Mouse (Mus musculus): ENCODE data around the gene Prmt1. TPM values are rescaled to one million over a fixed set of nuclear protein-coding genes. Genes with fewer than 3 reads are reported as not detected.
A peak's percentile ranks its signal among the peaks of the same experiment; 100 is the strongest.

The Prmt1 gene
- total RNA-seq, 1 experiment from 2014 or later, result 185 TPM

DNA sequence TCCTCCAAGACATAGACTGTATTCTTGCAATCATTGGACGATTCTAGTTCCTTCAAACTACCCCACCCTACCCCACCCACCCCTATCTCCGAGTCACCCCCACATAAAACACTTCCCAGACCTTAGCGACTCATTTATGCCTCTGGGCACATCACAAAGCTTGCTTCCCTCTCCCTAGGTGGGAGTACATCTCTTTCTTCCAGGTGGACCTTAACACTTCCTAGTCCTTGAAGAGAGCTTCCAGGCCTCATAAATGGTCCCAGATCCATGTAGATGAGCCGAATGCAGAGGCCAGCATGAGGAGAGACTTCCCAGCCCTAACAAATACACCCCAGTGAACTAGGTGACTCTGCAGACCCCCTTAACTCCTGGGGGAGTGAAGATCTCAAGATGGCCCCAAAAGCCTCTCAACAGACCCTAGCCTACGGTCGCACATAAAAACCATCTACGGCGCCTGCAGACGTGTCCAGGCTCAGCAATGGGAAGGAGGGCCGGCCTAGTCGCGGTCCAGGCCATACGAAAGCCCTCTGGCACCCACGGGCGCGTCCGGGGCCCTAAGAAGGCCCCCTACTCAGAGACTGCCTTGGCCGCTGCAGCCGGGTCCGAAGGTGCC is 29.1 kb upstream of the Prmt1 start:
- no peak for ATAC-seq (replicated peaks in 1 of 2; ENCODE audit: insufficient read depth in 1 of 2, low FRiP score in 2 of 2, low TSS enrichment in 1 of 2, low read depth in 1 of 2, poor library complexity in 2 of 2, severe bottlenecking in 2 of 2)

DNA sequence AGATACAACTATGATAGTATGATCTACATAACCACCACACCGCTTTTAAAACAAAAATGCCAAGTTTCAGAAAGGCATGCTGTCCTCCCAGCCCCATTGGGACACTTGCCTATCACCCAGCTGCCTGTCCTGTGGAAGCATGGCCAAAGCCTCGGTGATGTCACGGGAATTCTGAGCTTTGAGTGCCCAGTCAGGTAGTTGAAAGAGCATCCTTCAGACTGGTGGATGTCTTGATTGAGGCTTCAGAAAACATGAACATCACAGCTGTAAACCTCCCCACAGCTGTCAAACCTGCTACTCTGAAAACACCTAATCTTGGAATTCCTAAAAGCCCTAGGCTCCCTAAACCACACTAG is 27.7 kb upstream of the Prmt1 start:
- no peak for ATAC-seq (replicated peaks in 1 of 2; ENCODE audit: insufficient read depth in 1 of 2, low FRiP score in 2 of 2, low TSS enrichment in 1 of 2, low read depth in 1 of 2, poor library complexity in 2 of 2, severe bottlenecking in 2 of 2)

DNA sequence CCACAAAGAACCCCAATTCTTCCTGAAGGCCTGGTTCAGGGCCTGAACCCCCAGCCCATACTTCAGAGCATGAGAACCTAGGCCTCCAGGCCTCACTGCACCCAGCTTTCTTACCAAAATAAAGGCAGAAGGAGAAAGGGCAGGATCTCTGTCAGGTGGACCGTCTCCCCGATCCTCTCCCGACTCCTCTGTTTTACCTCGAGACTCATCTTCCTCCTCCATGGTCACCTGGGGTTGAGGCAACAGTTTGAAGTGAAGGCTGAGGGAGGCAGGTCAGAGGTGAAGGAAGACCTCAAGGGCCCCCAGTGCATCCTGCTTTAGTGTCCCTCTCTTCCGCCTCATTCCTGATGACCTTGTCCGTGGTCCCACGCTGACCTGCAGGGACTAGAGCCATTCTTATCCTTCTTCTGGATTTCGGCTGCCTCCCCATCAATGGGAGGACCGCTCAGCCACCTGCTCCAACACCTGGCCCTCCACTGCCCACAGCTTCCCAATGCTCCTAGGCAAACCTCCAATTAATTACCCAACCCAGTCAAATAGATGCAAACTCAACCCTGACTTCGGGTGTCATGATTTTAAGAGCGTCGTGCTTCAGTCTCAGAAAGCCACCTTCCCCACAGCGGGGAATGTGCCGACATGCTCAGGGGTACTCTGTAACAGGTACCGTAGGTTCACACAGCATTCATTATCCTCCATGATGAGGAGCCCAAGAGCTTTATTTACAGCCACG is 27.2 kb upstream of the Prmt1 start:
- ATAC-seq (replicated peaks in 1 of 2; ENCODE audit: insufficient read depth in 1 of 2, low FRiP score in 2 of 2, low TSS enrichment in 1 of 2, low read depth in 1 of 2, poor library complexity in 2 of 2, severe bottlenecking in 2 of 2), result no peak

DNA sequence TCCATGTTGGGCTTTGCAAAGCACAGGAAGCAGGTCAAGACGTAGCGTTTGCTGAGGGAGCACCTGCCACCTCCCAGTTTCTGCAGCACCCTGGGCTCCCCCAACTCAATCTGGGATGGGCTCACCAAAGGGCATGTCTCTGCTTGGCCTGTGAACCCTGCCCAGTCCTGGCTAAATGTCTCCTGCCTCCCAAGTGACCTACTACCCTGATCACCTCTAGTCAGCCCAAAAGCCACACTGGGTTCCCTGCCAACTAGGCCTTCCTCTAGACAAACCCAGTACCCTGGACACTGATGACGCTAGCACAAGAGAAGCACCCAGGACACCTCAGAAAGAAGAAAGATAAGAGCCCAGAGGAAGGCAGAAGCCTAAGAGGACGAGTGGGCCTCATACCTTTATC is 26.5 kb upstream of the Prmt1 start:
- no peak for ATAC-seq (replicated peaks in 1 of 2; ENCODE audit: insufficient read depth in 1 of 2, low FRiP score in 2 of 2, low TSS enrichment in 1 of 2, low read depth in 1 of 2, poor library complexity in 2 of 2, severe bottlenecking in 2 of 2)

DNA sequence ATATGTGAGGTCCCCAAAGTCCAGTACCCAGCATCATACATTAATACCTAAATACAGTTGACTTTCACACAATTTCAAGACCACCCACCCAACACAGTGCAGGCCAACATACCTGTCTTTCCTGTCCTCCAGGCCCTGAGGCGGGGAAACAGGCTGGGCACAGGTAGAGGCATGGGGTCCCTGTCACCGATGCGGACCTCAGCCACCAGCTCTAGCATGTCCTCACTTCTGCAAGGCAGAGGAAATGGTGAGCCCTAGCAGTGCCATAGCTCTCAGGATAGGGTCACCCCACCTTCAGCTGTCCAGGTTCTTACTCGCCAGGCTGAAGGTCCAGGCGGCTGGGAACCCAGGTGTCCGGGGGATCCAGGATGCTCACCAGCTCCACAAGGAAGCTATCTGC is 25.6 kb upstream of the Prmt1 start:
- no peak for ATAC-seq (replicated peaks in 1 of 2; ENCODE audit: insufficient read depth in 1 of 2, low FRiP score in 2 of 2, low TSS enrichment in 1 of 2, low read depth in 1 of 2, poor library complexity in 2 of 2, severe bottlenecking in 2 of 2)

DNA sequence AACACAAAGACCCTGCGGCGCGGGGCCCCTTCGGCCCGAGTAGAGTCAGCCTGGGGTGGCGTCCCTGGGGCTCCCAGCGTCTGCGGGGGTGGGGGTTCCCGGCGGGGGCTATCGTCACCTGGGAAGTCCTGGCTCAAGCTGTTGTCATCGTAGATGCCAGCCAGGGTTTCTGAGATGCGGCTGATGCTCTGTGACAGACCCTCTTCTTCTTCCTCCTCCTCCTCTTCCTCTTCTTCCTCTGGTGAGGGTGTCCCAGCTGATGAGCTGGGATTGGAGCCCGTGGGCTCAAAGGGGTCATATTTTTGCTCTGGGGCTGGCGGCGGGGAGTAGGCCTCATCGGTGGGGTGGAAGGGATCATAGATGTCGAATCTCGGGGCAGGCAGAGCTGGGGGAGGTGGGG is 22.0 kb upstream of the Prmt1 start:
- no peak for ATAC-seq (replicated peaks in 1 of 2; ENCODE audit: insufficient read depth in 1 of 2, low FRiP score in 2 of 2, low TSS enrichment in 1 of 2, low read depth in 1 of 2, poor library complexity in 2 of 2, severe bottlenecking in 2 of 2)

DNA sequence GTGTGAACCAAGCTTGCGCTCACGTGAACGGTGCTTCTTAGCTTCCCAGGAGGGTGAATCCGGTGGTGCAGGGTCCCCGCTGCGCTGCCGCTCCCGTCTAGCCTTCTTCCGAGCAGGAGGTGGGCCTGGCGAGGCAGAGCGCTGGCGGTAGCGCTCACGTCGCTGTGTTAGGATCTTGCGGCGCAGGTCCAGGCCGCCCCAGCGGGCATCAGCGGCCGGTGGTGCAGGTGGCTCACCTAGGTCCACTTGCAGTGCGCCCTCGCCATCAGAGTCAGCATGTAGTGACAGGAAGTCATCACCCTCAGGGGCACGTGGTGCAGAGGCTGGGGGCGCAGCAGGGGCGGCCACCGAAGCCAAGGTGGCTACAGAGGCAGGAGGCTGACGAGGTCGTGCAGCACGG is 21.5 kb upstream of the Prmt1 start:
- ATAC-seq (replicated peaks in 1 of 2; ENCODE audit: insufficient read depth in 1 of 2, low FRiP score in 2 of 2, low TSS enrichment in 1 of 2, low read depth in 1 of 2, poor library complexity in 2 of 2, severe bottlenecking in 2 of 2), result no peak

DNA sequence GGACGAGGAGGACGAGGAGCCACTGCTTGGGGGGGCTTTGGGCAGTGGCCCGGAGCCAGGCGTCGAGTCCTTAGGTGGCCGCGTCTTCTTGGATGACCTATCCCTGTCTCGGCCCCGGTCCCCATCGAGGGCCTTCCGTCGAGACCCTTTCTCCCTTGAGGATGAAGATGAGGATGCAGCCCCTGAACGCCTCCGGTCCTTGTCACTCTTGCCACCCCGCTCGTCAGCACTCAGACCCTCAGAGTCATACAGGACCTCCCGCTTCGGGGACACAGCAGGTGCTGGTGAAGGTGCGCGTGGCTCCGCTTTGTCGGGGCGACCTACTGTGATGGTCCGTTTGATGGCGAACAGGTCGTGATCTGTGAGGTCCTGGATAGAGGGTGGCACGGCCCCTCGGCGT is 20.8 kb upstream of the Prmt1 start:
- no peak for ATAC-seq (replicated peaks in 1 of 2; ENCODE audit: insufficient read depth in 1 of 2, low FRiP score in 2 of 2, low TSS enrichment in 1 of 2, low read depth in 1 of 2, poor library complexity in 2 of 2, severe bottlenecking in 2 of 2)

DNA sequence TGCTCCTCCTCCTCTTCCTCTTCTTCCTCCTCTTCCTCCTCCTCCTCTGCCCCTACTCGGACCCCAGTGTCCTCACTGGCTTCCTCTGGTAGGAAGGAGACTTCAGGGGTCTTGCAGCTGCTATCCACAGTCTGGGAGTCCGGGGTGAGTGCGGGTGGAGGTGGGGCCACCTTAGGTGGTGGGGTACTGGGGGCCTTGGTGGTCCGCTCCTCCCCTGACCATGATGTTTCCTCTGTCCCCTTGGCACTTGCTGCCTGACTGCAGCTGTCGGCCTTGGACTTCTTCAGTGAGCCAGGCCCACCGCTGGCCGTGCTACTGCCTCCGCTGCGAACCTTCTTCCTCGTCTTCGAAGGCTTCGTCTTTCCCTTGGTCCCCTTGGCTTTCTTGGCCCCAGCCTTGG is 20.1 kb upstream of the Prmt1 start:
- ATAC-seq (replicated peaks in 1 of 2; ENCODE audit: insufficient read depth in 1 of 2, low FRiP score in 2 of 2, low TSS enrichment in 1 of 2, low read depth in 1 of 2, poor library complexity in 2 of 2, severe bottlenecking in 2 of 2), result no peak

DNA sequence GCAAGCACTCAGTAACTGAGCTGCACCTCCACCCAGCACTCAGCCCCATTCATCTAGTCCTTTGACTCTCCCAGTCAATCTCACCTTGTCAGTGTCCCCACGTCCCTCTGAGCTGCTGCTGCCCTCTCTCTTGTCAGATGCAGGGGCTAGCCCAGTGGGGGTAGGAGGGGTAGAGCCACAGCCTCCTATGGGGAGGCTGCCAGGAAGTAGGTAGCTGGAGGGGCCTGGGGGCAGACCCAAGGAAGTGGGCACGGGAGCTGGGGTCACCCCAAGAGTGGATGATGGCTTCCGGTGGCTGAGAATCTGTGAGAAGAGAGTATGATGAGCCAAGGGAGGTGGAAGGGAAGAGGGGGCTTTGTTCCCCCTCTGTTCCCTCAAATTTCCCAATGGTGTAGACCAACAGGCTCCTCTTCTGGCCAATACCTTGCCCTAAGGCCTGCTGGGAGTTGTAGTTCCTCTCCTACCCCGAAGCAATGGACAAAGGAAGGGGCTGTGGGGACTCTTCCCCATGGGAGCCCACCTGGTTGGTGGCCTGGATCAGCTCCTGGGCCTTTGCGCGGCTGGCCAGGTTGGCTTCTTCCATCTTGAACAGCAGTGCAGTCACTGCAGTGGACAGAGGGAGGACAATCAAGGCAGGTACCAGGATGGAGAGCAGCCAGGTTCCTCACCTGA is 19.1 kb upstream of the Prmt1 start:
- ATAC-seq (replicated peaks in 1 of 2; ENCODE audit: insufficient read depth in 1 of 2, low FRiP score in 2 of 2, low TSS enrichment in 1 of 2, low read depth in 1 of 2, poor library complexity in 2 of 2, severe bottlenecking in 2 of 2), result no peak

DNA sequence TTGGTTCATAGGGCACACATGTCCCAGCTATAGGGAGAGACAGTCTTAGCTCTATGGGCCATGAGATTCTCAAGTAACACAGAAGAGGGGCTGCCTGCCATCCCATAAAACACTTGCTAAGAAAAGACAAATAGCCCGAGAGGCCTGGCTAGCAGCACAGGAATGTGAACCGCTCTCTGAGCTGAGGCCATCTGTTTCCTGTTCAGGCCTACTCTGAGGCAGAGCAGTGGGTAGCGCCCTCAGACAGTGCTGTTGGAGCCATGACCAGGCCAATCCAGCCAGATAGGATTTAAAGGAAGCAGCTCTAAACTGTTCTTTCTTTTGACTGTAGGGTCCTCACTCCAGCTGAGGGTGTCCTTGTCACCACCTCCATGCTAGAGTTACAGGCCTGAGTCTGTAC is 18.2 kb upstream of the Prmt1 start:
- peak; percentile 56 to 79 for ATAC-seq (replicated peaks in 1 of 2; ENCODE audit: insufficient read depth in 1 of 2, low FRiP score in 2 of 2, low TSS enrichment in 1 of 2, low read depth in 1 of 2, poor library complexity in 2 of 2, severe bottlenecking in 2 of 2)

DNA sequence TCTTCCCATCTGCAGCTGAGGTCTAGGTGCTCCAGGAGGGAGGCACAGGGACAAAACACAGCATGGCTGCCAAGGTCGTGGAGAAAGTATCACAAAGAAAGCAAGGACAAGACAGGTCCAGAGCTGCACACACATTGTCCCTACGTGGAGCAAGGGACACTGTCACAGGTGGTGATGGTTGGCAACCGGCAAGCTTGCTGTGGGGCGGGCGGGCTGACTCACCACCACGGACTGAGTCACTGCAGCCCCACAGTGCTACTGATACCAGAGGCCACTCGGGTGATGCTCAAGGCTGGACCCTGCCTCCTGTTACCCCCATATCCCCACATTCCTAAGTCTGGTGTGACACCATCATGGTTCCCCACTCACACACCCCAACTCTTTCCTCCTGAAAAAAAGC is 16.1 kb upstream of the Prmt1 start:
- ATAC-seq (replicated peaks in 1 of 2; ENCODE audit: insufficient read depth in 1 of 2, low FRiP score in 2 of 2, low TSS enrichment in 1 of 2, low read depth in 1 of 2, poor library complexity in 2 of 2, severe bottlenecking in 2 of 2), result no peak

DNA sequence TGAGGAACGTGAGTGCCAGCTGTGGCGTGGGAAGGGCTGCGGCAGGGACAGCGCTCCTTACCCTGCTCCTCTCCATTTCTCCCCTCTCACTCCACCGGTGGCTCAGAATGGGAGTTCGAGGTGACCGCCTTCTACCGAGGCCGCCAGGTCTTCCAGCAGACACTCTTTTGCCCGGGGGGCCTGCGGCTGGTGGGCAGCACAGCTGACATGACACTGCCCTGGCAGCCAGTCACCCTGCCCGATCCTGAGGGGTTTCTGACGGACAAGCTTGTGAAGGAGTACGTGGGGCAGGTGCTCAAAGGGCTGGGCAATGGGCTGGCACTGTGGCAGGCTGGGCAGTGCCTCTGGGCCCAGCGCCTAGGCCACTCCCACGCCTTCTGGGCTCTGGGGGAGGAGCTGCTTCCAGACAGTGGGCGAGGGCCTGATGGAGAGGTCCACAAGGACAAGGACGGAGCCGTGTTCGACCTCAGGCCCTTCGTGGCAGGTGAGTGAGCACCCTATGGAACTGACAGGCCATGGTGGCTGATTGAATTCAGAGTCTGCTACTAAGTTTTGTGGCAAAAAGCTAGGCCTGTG is 14.3 kb upstream of the Prmt1 start:
- no peak for ATAC-seq (replicated peaks in 1 of 2; ENCODE audit: insufficient read depth in 1 of 2, low FRiP score in 2 of 2, low TSS enrichment in 1 of 2, low read depth in 1 of 2, poor library complexity in 2 of 2, severe bottlenecking in 2 of 2)

DNA sequence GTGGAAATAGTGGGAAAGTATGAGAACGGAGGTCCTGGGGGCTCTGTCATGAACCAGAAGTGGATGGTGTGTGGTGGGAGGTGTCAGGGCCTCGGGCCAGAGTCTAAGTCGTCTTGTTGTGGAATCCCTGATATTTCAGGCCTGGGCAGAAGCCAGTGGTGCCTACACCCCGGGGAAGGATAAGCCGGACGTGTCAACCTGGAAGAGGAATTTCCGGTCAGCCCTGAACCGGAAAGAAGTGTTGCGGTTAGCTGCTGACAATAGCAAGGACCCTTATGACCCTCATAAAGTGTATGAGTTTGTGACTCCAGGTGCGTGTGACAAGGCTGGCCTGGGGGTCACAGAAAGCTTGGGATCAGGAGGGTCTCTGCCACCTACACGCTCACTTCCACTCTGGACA is 13.4 kb upstream of the Prmt1 start:
- ATAC-seq (replicated peaks in 1 of 2; ENCODE audit: insufficient read depth in 1 of 2, low FRiP score in 2 of 2, low TSS enrichment in 1 of 2, low read depth in 1 of 2, poor library complexity in 2 of 2, severe bottlenecking in 2 of 2), result no peak

DNA sequence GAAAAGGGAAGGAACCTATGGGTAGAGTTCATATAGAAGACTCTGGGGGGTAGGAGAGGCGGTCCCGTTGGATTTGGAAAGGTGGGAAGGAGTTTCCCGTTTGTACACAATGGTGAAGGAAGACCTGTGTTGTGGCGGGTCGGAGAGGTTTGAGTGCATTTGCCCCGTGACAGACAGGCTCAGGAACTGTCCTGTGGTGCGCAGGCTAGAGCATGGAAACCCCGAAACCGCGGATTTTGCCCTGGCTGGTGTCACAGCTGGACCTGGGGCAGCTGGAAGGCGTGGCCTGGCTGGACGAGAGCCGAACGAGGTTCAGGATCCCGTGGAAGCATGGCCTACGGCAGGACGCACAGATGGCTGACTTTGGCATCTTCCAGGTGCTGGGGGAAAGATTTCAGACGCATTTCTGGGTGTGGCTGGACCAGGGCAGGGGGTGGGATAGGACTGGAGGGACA is 12.2 kb upstream of the Prmt1 start, which contains the start of gene Bcl2l12:
TSS of gene Bcl2l12 (minus strand) at position 212 of the 455 bp plus-strand sequence.
- peak; percentile 14 to 17 for ATAC-seq (replicated peaks in 1 of 2; ENCODE audit: insufficient read depth in 1 of 2, low FRiP score in 2 of 2, low TSS enrichment in 1 of 2, low read depth in 1 of 2, poor library complexity in 2 of 2, severe bottlenecking in 2 of 2)

DNA sequence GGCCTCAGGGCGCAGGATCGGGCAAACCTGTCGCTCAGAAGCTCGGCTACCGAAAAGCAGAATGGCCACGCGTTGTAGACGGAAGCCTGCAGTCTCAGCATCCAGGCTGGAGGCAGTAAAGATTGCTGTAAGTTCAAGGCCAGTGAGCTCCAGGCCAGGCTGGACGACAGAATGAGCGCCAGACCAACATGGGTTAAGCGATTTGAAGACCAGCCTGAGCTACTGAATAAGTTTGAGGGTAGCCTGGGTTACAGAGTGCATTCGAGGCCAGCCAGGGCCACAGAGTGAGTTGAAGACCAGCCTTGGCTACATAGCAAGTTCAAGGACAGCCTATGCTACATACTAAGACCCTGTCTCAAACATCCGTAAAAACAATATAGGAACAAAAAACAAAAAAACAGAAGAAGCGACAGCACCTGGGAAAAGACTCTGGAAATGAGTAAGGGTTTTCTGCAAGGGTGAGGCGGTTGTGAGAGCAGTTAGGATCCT is 11.6 kb upstream of the Prmt1 start:
- 0 out of 4 replicates have a peak, but pooled peaks of 1 of the 2 experiments have one; percentile 1 for ATAC-seq (replicated peaks in 1 of 2; ENCODE audit: insufficient read depth in 1 of 2, low FRiP score in 2 of 2, low TSS enrichment in 1 of 2, low read depth in 1 of 2, poor library complexity in 2 of 2, severe bottlenecking in 2 of 2)

DNA sequence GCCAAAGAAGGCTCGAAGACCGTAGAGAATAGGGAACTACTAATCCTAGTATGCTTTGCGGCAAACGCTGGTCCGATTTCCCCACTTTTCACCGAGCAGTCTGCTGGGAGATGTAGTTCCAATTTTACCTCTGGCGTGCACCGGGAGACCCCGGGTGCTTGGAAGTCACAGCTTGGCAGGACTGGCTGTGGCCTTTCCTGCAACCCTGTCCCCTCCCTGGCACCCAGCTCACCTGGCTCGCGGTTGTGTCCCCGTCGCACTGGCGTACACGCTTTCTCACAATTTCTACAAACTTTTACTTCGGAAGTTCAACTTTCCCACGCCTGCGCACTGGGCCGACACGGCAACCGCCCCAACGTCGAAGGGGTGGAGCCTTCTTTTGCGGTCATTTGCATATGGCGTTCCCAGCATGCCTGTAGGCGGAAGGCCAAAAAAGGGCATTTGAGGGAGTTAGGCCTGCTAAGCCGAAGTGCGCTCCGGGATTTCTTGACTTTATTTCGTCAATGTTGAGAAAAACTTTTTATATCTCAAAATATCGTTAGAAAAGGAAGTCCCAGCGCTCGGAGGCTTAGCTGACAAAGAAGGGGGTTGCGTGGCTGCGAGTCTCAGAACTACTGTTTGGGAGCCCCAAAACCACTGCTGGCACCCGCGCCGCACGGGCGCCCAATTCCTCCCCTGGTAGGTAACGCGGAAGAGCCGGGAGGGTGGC is 11.0 kb upstream of the Prmt1 start, which contains the start of gene Irf3:
TSS of gene Irf3 (plus strand) at position 418 of the 709 bp plus-strand sequence.
- peak; percentile 89 to 91 for ATAC-seq (replicated peaks in 1 of 2; ENCODE audit: insufficient read depth in 1 of 2, low FRiP score in 2 of 2, low TSS enrichment in 1 of 2, low read depth in 1 of 2, poor library complexity in 2 of 2, severe bottlenecking in 2 of 2)
